Mouse (Mus musculus): Measurements from ENCODE around the gene Car5a. TPM values are rescaled to one million over a fixed set of nuclear protein-coding genes. Genes with fewer than 3 reads are reported as not detected.

The Car5a gene
- 3.2 and 4.5 TPM in 2 replicates for polyA plus RNA-seq (2015; fragmentation: Nextera tagmentation; extraction: Ambion mirVana)

DNA sequence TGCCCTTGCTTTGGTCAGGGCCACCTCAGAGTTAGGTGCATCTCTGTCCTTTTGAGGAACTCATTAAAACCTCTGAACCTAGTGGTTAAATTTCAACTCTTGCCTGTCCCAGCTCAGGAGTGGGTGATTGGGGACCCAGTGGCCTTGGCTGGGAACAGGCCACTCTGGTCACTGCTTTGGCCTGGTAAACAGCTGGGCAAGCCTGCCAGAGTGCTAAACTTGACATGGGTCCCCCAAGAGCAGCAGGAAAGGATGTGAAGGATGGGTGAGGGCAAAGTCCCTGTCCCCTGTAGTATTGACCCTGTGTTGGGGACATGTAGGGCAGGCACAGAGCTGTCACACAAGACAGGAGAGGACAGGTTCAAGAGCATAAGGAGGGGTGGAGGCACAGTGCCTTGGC, at the start of gene Car5a:
Car5a (minus strand) TSS at position 74 of the 400 bp plus-strand sequence.
- Histone ChIP-seq H3K4me3 (replicated peaks) (no peak within 1 kb of the TSS), H3K9ac (no peak within 1 kb of the TSS), H3K36me3 (replicated peaks) (no peaks in the 10 kb centered on the region), H3K27ac (replicated peaks) (peak within 1 kb of the TSS; percentile 57), H3K9me3 (replicated peaks) (no peaks in the 10 kb centered on the region), H3K4me2 (peak within 1 kb of the TSS; percentile 25; the same call in 1 of the 2 replicates), H3K27me3 (peaks cover 9% of the 10 kb centered on the region), H3K4me1 (replicated peaks) (peaks cover 51% of the 10 kb centered on the region)
- peak; percentile 7; the same call in 1 of the 2 replicates for ATAC-seq (ENCODE audit: insufficient read depth)

DNA sequence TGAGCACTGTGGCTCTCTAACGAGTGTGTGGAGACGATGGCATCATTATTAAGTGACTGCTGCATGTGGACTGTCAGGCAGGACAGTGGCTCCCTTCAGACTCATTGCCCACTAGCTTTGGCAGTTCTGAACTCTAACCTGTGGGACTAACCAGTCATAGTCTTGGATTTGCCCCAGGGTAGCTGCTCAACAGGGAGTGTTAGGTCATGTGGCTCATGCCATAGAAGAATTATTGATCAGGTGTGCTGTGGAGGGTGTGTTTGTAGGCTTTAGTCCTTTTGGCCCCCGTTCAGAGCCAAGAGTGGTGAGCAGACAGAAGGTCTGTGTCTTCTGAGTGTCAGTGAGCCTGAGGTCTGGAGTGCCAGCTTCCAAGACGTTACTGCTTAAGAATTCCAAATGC, 48.2 kb upstream of the Car5a start:
- Histone ChIP-seq H3K27me3 (no peaks in the 10 kb centered on the region), H3K27ac (replicated peaks) (no peak overlapping the region), H3K9me3 (replicated peaks) (no peaks in the 10 kb centered on the region), H3K9ac (no peak overlapping the region), H3K4me2 (no peak overlapping the region), H3K4me3 (replicated peaks) (no peak overlapping the region), H3K36me3 (replicated peaks) (peaks cover 81% of the 10 kb centered on the region), H3K4me1 (replicated peaks) (no peaks in the 10 kb centered on the region)
- WGBS (ENCODE audit: insufficient replicate concordance), result 78% methylated on average over 4 of the region's 4 CpGs
- ATAC-seq (ENCODE audit: insufficient read depth), result no peak

DNA sequence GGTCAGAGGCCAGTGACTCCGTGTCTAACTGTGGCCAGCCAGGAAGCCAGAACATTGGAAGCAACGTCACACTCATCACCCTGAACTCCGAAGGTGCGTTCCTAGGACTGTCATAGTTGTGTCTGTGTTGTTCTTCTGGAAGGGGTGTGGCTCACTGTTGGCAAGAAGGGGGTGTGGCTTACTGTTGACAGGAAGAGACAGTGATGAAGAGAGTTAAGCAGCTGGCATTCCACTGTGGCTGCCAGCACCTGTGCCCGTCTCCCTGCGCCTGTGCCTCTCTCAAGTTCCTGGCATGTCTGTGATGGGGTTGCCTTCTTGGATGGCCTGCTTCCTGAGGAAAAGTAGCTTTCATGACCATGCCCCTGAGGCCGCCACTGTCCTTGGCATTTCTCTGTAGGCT, 46.9 kb upstream of the Car5a start:
- peaks cover 74% of the 10 kb centered on the region for H3K36me3 ChIP-seq (replicated peaks)
- 76% methylated on average over 7 of the region's 7 CpGs for WGBS (ENCODE audit: insufficient replicate concordance)
- H3K9ac ChIP-seq, result no peak overlapping the region
- ATAC-seq (ENCODE audit: insufficient read depth), result no peak
- no peak overlapping the region for H3K27ac ChIP-seq (replicated peaks)
- no peak overlapping the region for H3K4me2 ChIP-seq
- no peaks in the 10 kb centered on the region for H3K4me1 ChIP-seq (replicated peaks)
- no peaks in the 10 kb centered on the region for H3K27me3 ChIP-seq
- no peak overlapping the region for H3K4me3 ChIP-seq (replicated peaks)
- H3K9me3 ChIP-seq (replicated peaks), result no peaks in the 10 kb centered on the region

DNA sequence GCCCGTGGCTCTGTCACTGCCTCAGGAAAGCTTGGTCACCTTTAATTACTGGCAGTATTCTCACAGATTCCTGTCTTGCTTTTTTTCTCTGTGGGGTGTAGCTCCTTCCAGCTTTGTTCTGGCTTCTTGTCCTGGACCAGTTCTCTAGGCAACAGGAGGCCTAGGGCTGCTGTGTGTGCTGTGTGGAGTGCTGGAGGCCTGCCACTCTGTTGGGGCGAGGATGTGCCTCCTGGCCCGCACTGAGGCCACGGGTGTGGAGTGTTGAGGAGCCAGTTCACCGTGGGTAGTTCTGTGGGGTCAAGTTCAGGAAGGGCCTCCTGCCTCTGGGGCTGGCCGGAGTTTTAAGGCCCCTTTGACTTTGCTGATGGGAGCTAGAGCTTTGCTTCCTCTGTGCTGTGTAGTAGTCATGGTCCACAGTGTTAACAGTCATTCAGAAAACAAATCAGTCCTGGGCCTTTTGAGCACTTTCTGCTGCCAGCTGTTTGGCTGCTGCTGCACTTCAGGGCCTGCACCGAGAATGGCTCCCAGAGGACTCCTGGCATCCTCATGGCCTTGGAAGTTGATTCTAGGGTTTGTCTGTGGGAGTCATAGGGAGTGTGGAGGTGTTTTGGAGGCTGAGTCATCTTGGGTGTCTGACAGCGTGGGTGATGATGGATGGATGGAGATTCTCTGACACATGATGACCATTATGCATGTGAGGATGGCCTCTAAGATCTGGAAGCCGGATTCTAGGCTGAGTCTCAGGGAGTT, 46.0 kb upstream of the Car5a start:
- WGBS (ENCODE audit: insufficient replicate concordance), result 80% methylated on average over 9 of the region's 9 CpGs
- H3K4me3 ChIP-seq (replicated peaks), result no peak overlapping the region
- ATAC-seq (ENCODE audit: insufficient read depth), result no peak
- no peaks in the 10 kb centered on the region for H3K4me1 ChIP-seq (replicated peaks)
- no peaks in the 10 kb centered on the region for H3K27me3 ChIP-seq
- H3K4me2 ChIP-seq, result no peak overlapping the region
- peaks cover 73% of the 10 kb centered on the region for H3K36me3 ChIP-seq (replicated peaks)
- no peak overlapping the region for H3K27ac ChIP-seq (replicated peaks)
- H3K9me3 ChIP-seq (replicated peaks), result no peaks in the 10 kb centered on the region
- no peak overlapping the region for H3K9ac ChIP-seq

DNA sequence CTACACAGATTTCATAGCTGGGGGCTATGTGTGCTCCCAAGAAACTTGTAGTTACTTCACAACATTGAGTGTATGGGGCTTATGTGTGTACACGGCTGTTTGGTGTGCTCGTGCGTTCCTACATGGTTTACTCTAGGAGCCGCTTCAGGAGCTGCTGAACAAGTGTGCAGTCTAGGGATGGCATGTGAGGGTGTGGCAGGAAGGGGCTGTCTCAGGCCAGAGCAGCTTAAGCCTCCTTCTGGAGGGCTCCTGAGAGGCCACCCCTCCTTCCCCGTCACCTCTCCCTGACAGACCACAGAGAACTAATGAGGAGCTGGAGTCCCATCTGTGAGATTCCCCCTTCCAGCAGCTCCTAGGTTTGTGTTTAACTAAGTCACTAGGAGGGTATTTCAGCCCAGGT, 43.2 kb upstream of the Car5a start:
- Histone ChIP-seq H3K36me3 (replicated peaks) (peaks cover 71% of the 10 kb centered on the region), H3K27me3 (no peaks in the 10 kb centered on the region), H3K9me3 (replicated peaks) (no peaks in the 10 kb centered on the region), H3K4me2 (no peak overlapping the region), H3K27ac (replicated peaks) (no peak overlapping the region), H3K4me1 (replicated peaks) (no peaks in the 10 kb centered on the region), H3K9ac (no peak overlapping the region), H3K4me3 (replicated peaks) (no peak overlapping the region)
- no peak for ATAC-seq (ENCODE audit: insufficient read depth)
- 80% methylated on average over 5 of the region's 5 CpGs for WGBS (ENCODE audit: insufficient replicate concordance)

DNA sequence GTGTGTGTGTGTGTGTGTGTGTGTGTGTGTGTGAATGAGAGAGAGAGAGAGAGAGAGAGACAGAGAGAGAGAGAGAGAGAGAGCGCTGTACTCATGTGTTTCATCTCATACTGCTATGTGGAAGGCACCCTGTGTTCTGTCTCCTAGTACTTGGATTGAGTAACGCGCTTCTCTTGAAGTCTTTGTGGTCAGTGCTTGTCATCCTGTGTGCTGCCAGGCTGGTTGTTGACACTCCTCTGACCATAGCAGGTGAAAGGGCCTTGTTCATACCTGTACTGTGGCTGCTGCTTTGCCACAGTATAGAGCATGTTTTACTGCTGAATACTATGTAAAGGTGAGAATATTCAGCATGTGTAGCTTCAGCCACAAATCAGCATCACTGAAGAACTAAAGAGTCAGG, 41.0 kb upstream of the Car5a start:
- no peaks in the 10 kb centered on the region for H3K4me1 ChIP-seq (replicated peaks)
- H3K27me3 ChIP-seq, result no peaks in the 10 kb centered on the region
- WGBS (ENCODE audit: insufficient replicate concordance), result 86% methylated on average over 3 of the region's 3 CpGs
- no peak overlapping the region for H3K27ac ChIP-seq (replicated peaks)
- H3K9ac ChIP-seq, result no peak overlapping the region
- no peak overlapping the region for H3K4me3 ChIP-seq (replicated peaks)
- ATAC-seq (ENCODE audit: insufficient read depth), result no peak
- H3K36me3 ChIP-seq (replicated peaks), result peaks cover 73% of the 10 kb centered on the region
- no peaks in the 10 kb centered on the region for H3K9me3 ChIP-seq (replicated peaks)
- H3K4me2 ChIP-seq, result no peak overlapping the region

DNA sequence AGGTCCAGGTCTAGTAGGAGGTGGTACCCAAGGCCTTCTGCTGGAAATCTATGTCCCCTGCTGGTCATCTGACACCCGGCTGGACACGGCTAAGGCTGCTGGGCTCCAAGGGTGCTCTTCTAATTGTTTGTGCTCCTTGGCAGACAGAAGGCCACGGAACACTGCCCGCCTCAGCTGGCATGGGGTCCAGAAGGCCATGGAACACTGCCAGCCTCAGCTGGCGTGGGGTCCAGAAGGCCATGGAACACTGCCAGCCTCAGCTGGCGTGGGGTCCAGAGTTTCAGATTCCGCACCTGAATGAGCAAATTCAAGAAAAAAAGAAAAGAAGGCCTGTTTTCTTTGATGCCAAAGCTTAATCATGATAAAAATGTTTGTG, 36.8 kb upstream of the Car5a start:
- Histone ChIP-seq H3K4me2 (no peak overlapping the region), H3K4me3 (replicated peaks) (no peak overlapping the region), H3K9me3 (replicated peaks) (no peaks in the 10 kb centered on the region), H3K27me3 (no peaks in the 10 kb centered on the region), H3K36me3 (replicated peaks) (peaks cover 79% of the 10 kb centered on the region), H3K27ac (replicated peaks) (no peak overlapping the region), H3K4me1 (replicated peaks) (no peaks in the 10 kb centered on the region), H3K9ac (no peak overlapping the region)
- WGBS (ENCODE audit: insufficient replicate concordance), result 89% methylated on average over 7 of the region's 7 CpGs
- no peak for ATAC-seq (ENCODE audit: insufficient read depth)

DNA sequence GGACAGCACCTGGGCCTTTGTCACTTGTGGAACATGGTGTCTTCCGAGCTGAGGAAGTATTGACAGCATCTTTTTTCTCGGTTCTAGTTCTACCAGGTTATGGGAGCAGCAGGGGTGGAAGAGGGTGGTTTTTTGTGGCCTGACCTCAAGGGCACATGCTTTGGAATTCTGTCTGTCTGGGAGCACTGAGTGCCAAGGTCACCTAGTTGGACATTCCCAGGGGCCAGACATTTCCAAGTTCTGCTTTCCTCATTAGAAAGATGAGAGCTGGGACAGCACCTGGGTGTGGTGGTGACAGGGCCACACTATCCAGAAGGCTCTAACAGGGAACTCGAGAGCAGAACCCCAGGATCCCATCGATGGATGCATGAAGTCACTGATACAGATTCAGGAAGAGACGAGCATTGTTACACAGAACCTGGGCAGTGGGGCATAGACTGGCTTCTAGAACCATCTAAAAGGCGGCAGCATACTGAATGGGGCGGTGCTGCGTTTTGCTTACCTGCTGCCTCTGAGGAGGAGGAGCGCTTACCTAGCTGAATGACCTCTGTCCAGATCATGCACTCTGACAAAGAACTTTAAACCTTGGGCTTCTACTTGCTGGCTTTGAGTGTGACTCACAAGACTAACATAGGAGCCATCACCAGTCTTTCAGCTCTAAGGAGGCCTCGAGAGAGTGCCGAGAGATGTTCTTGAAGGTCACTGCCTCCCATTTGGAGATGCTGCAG, 36.3 kb upstream of the Car5a start:
- Histone ChIP-seq H3K4me2 (no peak overlapping the region), H3K27me3 (no peaks in the 10 kb centered on the region), H3K4me3 (replicated peaks) (no peak overlapping the region), H3K4me1 (replicated peaks) (no peaks in the 10 kb centered on the region), H3K36me3 (replicated peaks) (peaks cover 81% of the 10 kb centered on the region), H3K9ac (no peak overlapping the region), H3K9me3 (replicated peaks) (no peaks in the 10 kb centered on the region), H3K27ac (replicated peaks) (no peak overlapping the region)
- no peak for ATAC-seq (ENCODE audit: insufficient read depth)
- 85% methylated on average over 11 of the region's 11 CpGs for WGBS (ENCODE audit: insufficient replicate concordance)

DNA sequence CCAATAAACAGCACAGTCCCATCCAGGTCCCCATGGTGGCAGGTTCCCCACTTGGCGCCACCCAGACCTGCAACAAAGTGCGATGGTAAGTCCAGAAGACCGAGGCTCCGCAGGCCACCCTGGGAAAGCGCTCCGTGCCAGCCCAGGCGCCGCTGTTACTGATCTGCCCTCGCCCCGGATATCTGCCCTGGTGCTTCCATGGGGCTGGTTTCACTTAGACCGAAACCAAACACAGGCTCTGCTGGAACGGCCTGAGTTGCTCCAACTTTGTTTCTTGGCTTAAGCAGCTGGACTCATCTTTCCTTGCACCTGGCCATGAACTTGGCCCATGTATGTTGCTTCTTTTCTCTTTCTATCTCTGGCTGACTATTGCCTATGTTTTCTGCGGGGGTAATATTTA, 34.0 kb upstream of the Car5a start:
- no peak for ATAC-seq (ENCODE audit: insufficient read depth)
- Histone ChIP-seq H3K9ac (no peak overlapping the region), H3K27ac (replicated peaks) (no peak overlapping the region), H3K27me3 (no peaks in the 10 kb centered on the region), H3K4me1 (replicated peaks) (no peaks in the 10 kb centered on the region), H3K4me3 (replicated peaks) (no peak overlapping the region), H3K36me3 (replicated peaks) (peaks cover 95% of the 10 kb centered on the region), H3K4me2 (no peak overlapping the region), H3K9me3 (replicated peaks) (no peaks in the 10 kb centered on the region)
- WGBS (ENCODE audit: insufficient replicate concordance), result 92% methylated on average over 13 of the region's 13 CpGs

DNA sequence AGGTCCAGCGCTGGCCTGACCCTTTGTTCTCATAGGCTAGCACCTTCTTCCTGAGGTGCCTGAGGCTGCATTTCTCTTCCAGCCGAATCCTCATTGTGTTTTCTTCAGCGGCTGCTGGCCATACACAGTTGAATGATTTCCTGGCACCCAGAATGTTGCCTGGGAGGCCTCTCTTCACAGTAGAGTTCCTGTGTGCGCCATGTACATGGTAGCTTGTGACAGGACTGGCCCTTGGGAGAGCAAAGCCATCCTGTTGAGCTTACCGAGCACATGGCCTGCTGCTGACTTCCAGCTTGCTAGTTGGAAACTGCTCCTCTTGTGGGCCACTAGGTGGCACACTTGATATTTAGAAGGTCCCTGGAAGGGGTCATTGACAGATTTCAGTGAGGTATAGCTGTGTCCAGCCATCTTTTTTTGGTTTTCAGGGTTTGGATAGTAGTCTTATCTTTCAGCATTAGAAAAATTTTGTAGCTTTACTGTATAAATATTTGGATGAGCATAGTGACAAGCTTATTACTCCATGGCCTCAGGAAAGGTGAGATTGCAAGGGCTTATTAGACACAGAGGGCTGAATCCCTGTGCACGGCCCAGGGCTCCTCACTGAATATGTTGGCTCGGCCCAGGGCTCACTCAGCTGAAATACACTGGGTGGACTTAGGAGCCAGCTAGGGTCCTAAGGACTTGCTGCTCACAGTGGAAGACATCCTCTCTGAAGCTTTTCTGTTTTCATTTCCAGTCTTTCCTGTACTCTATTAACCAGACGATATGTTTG, 33.3 kb upstream of the Car5a start:
- Histone ChIP-seq H3K4me1 (replicated peaks) (no peaks in the 10 kb centered on the region), H3K36me3 (replicated peaks) (peaks cover 89% of the 10 kb centered on the region), H3K4me2 (no peak overlapping the region), H3K9me3 (replicated peaks) (no peaks in the 10 kb centered on the region), H3K27ac (replicated peaks) (no peak overlapping the region), H3K4me3 (replicated peaks) (no peak overlapping the region), H3K27me3 (no peaks in the 10 kb centered on the region), H3K9ac (no peak overlapping the region)
- no peak; the same call in 1 of the 2 replicates for ATAC-seq (ENCODE audit: insufficient read depth)
- 70% methylated on average over 8 of the region's 8 CpGs for WGBS (ENCODE audit: insufficient replicate concordance)

DNA sequence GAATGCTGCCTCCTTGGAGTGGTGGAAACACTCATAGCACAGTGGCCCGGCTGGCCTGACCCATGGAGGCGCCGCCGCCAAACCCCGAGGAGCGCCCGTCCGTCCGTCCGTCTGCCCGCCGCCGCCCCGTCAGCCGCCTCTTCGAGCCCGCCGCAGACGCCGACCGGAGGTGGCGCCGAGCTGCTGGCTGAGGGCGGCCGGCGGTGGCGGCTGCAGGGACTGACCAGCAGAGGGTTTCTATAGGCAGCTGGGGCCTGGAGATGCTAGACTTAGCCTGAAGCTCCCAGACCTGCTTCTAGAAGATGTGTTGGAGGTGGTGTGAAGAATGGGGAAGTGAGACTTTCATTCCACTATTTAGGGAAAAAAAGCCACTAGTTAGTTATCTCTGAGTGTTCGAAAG, 29.2 kb upstream of the Car5a start:
- no peak overlapping the region for H3K4me3 ChIP-seq (replicated peaks)
- no peak overlapping the region for H3K4me2 ChIP-seq
- H3K27ac ChIP-seq (replicated peaks), result no peak overlapping the region
- H3K4me1 ChIP-seq (replicated peaks), result peaks cover 5% of the 10 kb centered on the region
- no peaks in the 10 kb centered on the region for H3K27me3 ChIP-seq
- no peak for ATAC-seq (ENCODE audit: insufficient read depth)
- no peak overlapping the region for H3K9ac ChIP-seq
- WGBS (ENCODE audit: insufficient replicate concordance), result 91% methylated on average over 28 of the region's 28 CpGs
- H3K9me3 ChIP-seq (replicated peaks), result no peaks in the 10 kb centered on the region
- peaks cover 58% of the 10 kb centered on the region for H3K36me3 ChIP-seq (replicated peaks)

All from liver, embryonic 15.5 days (tissue).